Mouse (Mus musculus): ENCODE data around the gene Rgs6. TPM values are rescaled to one million over a fixed set of nuclear protein-coding genes. Genes with fewer than 3 reads are reported as not detected.

Gene Rgs6
- not detected for total RNA-seq (2023)

DNA sequence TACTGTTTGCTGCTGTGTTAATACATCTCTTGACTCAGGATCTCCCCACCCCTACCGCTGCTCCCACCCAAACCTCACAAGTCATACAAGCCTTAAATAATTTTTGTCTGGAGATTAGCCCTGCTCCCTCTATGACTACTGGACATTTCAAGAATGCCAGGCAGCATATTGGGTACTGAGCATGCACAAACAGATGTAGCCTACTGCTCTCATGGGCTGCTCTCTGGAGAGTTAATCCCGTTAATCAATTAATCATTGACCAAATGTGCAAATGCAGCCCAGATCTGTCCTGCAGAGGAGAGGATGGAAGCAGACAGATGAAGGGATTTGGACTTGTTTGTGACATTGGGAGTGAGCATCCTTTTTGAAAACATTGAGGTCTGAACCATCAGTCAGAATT, at the start of gene Rgs6:
TSS of gene Rgs6 (plus strand) at position 276 of the 400 bp plus-strand sequence.

Measured in monocyte, adult 59 days (primary cell).